Mouse (Mus musculus) skeletal muscle tissue, postnatal 0 days (tissue): ENCODE results near the gene Ooep. TPM values are rescaled to one million over a fixed set of nuclear protein-coding genes. Genes with fewer than 3 reads are reported as not detected.

Experiments used
- polyA plus RNA-seq: library from polyadenylated mRNA; unstranded; fragments of >200 nt; fragmentation: Nextera tagmentation; extraction: Ambion mirVana; gene quantifications from 2 replicates; pipeline ENCODE4 v1.2.1, GENCODE M21; 2015

Ooep gene
- not detected in 2 replicates for polyA plus RNA-seq

GRCm38 (mm10) chr9:78378113-78378785, at the start of gene Ooep:
Ooep (minus strand) TSS chr9:78378725.

GRCm38 (mm10) chr9:78395630-78396351, 17.3 kb upstream of the Ooep start, which contains the start of gene Ddx43:
Ddx43 (plus strand) TSS chr9:78395777.

GRCm38 (mm10) chr9:78367959-78368358, 10.6 kb downstream of the Ooep start, which contains the start of gene Dppa5a:
Dppa5a (minus strand) TSS chr9:78368177.

GRCm38 (mm10) chr9:78355611-78356010, 22.9 kb downstream of the Ooep start, which contains the start of gene Gsta2:
Gsta2 (minus strand) TSS chr9:78355788.

GRCm38 (mm10) chr9:78327289-78327688, 51.2 kb downstream of the Ooep start, which contains the start of gene Omt2b:
Omt2b (plus strand) TSS chr9:78327589.

Other genes with a start within 250 kb of the Ooep start
- 4.8 and 5.4 TPM in 2 replicates for gene Gsta4, start 196.0 kb downstream of the Ooep start, polyA plus RNA-seq
- 0.72 TPM in 1 of 2 replicates, not detected in the other for gene Gsta1, start 148.1 kb downstream of the Ooep start, polyA plus RNA-seq
- 0.77 TPM in 1 of 2 replicates, not detected in the other for gene Gm3776, start 121.6 kb downstream of the Ooep start, polyA plus RNA-seq
- not detected in 2 replicates for gene Gm10639, start 88.8 kb downstream of the Ooep start, polyA plus RNA-seq
- gene Omt2a, start 63.9 kb downstream of the Ooep start, polyA plus RNA-seq: not detected in 2 replicates
- gene Omt2b, start 51.1 kb downstream of the Ooep start, polyA plus RNA-seq: not detected in 2 replicates
- 0.17 and 1.3 TPM in 2 replicates for gene Gsta2, start 22.9 kb downstream of the Ooep start, polyA plus RNA-seq
- not detected in 2 replicates for gene Dppa5a, start 10.5 kb downstream of the Ooep start, polyA plus RNA-seq
- 0.06 TPM in 1 of 2 replicates, not detected in the other for gene Ddx43, start 17.1 kb upstream of the Ooep start, polyA plus RNA-seq
- 1.0 and 1.2 TPM in 2 replicates for gene Cgas, start 64.5 kb upstream of the Ooep start, polyA plus RNA-seq
- gene Mto1, start 69.5 kb upstream of the Ooep start, polyA plus RNA-seq: 19.1 and 19.8 TPM in 2 replicates
- 0.77 and 0.95 TPM in 2 replicates for gene Gm17324, start 70.1 kb upstream of the Ooep start, polyA plus RNA-seq
- 2,529 and 2,620 TPM in 2 replicates for gene Eef1a1, start 110.4 kb upstream of the Ooep start, polyA plus RNA-seq
- 8.8 and 9.2 TPM in 2 replicates for gene Slc17a5, start 209.3 kb upstream of the Ooep start, polyA plus RNA-seq
- 4.1 and 4.7 TPM in 2 replicates for gene Cd109, start 236.8 kb upstream of the Ooep start, polyA plus RNA-seq